Comparison of ENCODE assay signal across 8 mouse cellular contexts in genomic region chr6:52795029-52795841, GRCm38 (mm10).
A peak's percentile ranks its signal among the peaks of the same experiment; 100 is the strongest.
DNase-seq lines count a peak whose midpoint lies in the region; ATAC-seq and TF ChIP-seq lines count a peak whose summit lies in the region.
"Had no signal": no experiment of that assay in that cellular context is flagged by ENCODE, and none has a peak within 500 bp of the region (broad histone marks: within the 10 kb centered on the region; RNA-seq: fewer than 3 reads in every experiment).

No protein-coding gene starts in this region.

- peaks cover 31% of the 10 kb centered on the region for H3K4me1 ChIP-seq in hindbrain, embryonic 15.5 days (replicated peaks)
- H3K4me1 ChIP-seq in hindbrain, embryonic 11.5 days (replicated peaks; ENCODE audit: control insufficient read depth, insufficient read depth, low read length), result no peaks in the 10 kb centered on the region; the same call in 1 of the 2 replicates
- no peaks in the 10 kb centered on the region for H3K4me1 ChIP-seq in midbrain, embryonic 14.5 days (ENCODE audit: control insufficient read depth, insufficient read depth, low read length)
- no peaks in the 10 kb centered on the region for H3K4me1 ChIP-seq in midbrain, embryonic 11.5 days (ENCODE audit: control insufficient read depth, insufficient read depth, low read length)
- H3K4me1 ChIP-seq in hindbrain, embryonic 16.5 days (ENCODE audit: control insufficient read depth, insufficient read depth, low read depth, low read length), result peaks cover 17% of the 10 kb centered on the region
- H3K4me1 ChIP-seq in stomach, postnatal 0 days (replicated peaks; ENCODE audit: control insufficient read depth, insufficient read depth), result peaks cover 3% of the 10 kb centered on the region; the same call in 1 of the 2 replicates

- no peak for DNase-seq in hindbrain, embryonic 11.5 days (ENCODE audit: low spot score)
- peak; percentile 15 for DNase-seq in midbrain, embryonic 14.5 days
- no peak for DNase-seq in midbrain, embryonic 11.5 days (ENCODE audit: low spot score, missing footprints)
- DNase-seq in stomach, postnatal 0 days (ENCODE audit: low spot score), result no peak
- no peak for DNase-seq in MN1 (ENCODE audit: low spot score)

- 58% methylated on average over 16 of the region's 16 CpGs for WGBS in hindbrain, embryonic 15.5 days
- WGBS in hindbrain, embryonic 11.5 days, result 76% methylated on average over 16 of the region's 16 CpGs
- WGBS in midbrain, embryonic 14.5 days, result 82% methylated on average over 16 of the region's 16 CpGs
- 78% methylated on average over 16 of the region's 16 CpGs for WGBS in midbrain, embryonic 11.5 days
- WGBS in hindbrain, embryonic 16.5 days, result 53% methylated on average over 16 of the region's 16 CpGs
- WGBS in stomach, postnatal 0 days, result 40% methylated on average over 16 of the region's 16 CpGs

- H3K36me3 ChIP-seq in hindbrain, embryonic 15.5 days, result no peaks in the 10 kb centered on the region
- no peaks in the 10 kb centered on the region for H3K36me3 ChIP-seq in hindbrain, embryonic 11.5 days (ENCODE audit: control insufficient read depth, insufficient read depth, low read length)
- no peaks in the 10 kb centered on the region for H3K36me3 ChIP-seq in midbrain, embryonic 14.5 days (ENCODE audit: control insufficient read depth, insufficient read depth, low read length)
- no peaks in the 10 kb centered on the region for H3K36me3 ChIP-seq in midbrain, embryonic 11.5 days (ENCODE audit: control insufficient read depth, insufficient read depth, low read length)
- no peaks in the 10 kb centered on the region for H3K36me3 ChIP-seq in hindbrain, embryonic 16.5 days (ENCODE audit: control insufficient read depth, insufficient read depth, low read length)
- H3K36me3 ChIP-seq in stomach, postnatal 0 days (ENCODE audit: control insufficient read depth, insufficient read depth, low read length), result no peaks in the 10 kb centered on the region
- H3K36me3 ChIP-seq: midbrain, embryonic 12.5 days had no signal

- no peak for TF ChIP-seq CTCF in stomach, postnatal 0 days (IDR thresholded peaks at IDR 0.05; ENCODE audit: low read depth)

- no peak overlapping the region for H3K4me3 ChIP-seq in hindbrain, embryonic 15.5 days
- no peak overlapping the region for H3K4me3 ChIP-seq in hindbrain, embryonic 11.5 days (ENCODE audit: low read depth, low read length)
- H3K4me3 ChIP-seq in midbrain, embryonic 14.5 days (replicated peaks; ENCODE audit: low read depth, low read length), result no peak overlapping the region
- H3K4me3 ChIP-seq in midbrain, embryonic 11.5 days (ENCODE audit: low read depth, low read length), result no peak overlapping the region
- no peak overlapping the region for H3K4me3 ChIP-seq in hindbrain, embryonic 16.5 days (ENCODE audit: low read length)
- H3K4me3 ChIP-seq in stomach, postnatal 0 days (ENCODE audit: low read depth, low read length), result no peak overlapping the region
- H3K4me3 ChIP-seq: midbrain, embryonic 12.5 days had no signal

- H3K27ac ChIP-seq in hindbrain, embryonic 15.5 days (replicated peaks), result peak overlapping the region; percentile 18; the same call in 1 of the 2 replicates
- H3K27ac ChIP-seq in hindbrain, embryonic 11.5 days (ENCODE audit: low read depth, low read length), result no peak overlapping the region
- no peak overlapping the region for H3K27ac ChIP-seq in midbrain, embryonic 14.5 days (replicated peaks; ENCODE audit: low read depth, low read length)
- no peak overlapping the region for H3K27ac ChIP-seq in midbrain, embryonic 11.5 days (ENCODE audit: low read depth, low read length)
- peak overlapping the region; percentile 62 for H3K27ac ChIP-seq in hindbrain, embryonic 16.5 days (ENCODE audit: low read depth, low read length)
- peak overlapping the region; percentile 79 for H3K27ac ChIP-seq in stomach, postnatal 0 days (replicated peaks)
- H3K27ac ChIP-seq: midbrain, embryonic 12.5 days had no signal

- no peaks in the 10 kb centered on the region for H3K9me3 ChIP-seq in hindbrain, embryonic 15.5 days
- H3K9me3 ChIP-seq in hindbrain, embryonic 11.5 days (ENCODE audit: control insufficient read depth, low read length), result no peaks in the 10 kb centered on the region
- no peaks in the 10 kb centered on the region for H3K9me3 ChIP-seq in midbrain, embryonic 14.5 days (ENCODE audit: control insufficient read depth, low read length)
- no peaks in the 10 kb centered on the region for H3K9me3 ChIP-seq in midbrain, embryonic 11.5 days (ENCODE audit: control insufficient read depth, low read length)
- no peaks in the 10 kb centered on the region for H3K9me3 ChIP-seq in hindbrain, embryonic 16.5 days (ENCODE audit: control insufficient read depth, low read length)
- no peaks in the 10 kb centered on the region for H3K9me3 ChIP-seq in stomach, postnatal 0 days (ENCODE audit: control insufficient read depth, low read length)
- H3K9me3 ChIP-seq: midbrain, embryonic 12.5 days had no signal

- no peak overlapping the region for H3K9ac ChIP-seq in hindbrain, embryonic 15.5 days
- no peak overlapping the region for H3K9ac ChIP-seq in hindbrain, embryonic 11.5 days (ENCODE audit: low read depth, low read length)
- no peak overlapping the region for H3K9ac ChIP-seq in midbrain, embryonic 14.5 days (replicated peaks; ENCODE audit: low read length)
- no peak overlapping the region for H3K9ac ChIP-seq in midbrain, embryonic 11.5 days (ENCODE audit: low read length)
- no peak overlapping the region for H3K9ac ChIP-seq in hindbrain, embryonic 16.5 days (ENCODE audit: low read depth, low read length)
- no peak overlapping the region for H3K9ac ChIP-seq in stomach, postnatal 0 days (ENCODE audit: low read length)
- H3K9ac ChIP-seq: midbrain, embryonic 12.5 days had no signal

- no peaks in the 10 kb centered on the region for H3K27me3 ChIP-seq in hindbrain, embryonic 15.5 days
- H3K27me3 ChIP-seq in hindbrain, embryonic 11.5 days (ENCODE audit: control insufficient read depth, insufficient read depth, low read length), result no peaks in the 10 kb centered on the region
- H3K27me3 ChIP-seq in midbrain, embryonic 14.5 days (ENCODE audit: control insufficient read depth, insufficient read depth, low read length), result no peaks in the 10 kb centered on the region
- H3K27me3 ChIP-seq in midbrain, embryonic 11.5 days (ENCODE audit: control insufficient read depth, insufficient read depth, low read length), result no peaks in the 10 kb centered on the region
- no peaks in the 10 kb centered on the region for H3K27me3 ChIP-seq in hindbrain, embryonic 16.5 days (replicated peaks; ENCODE audit: control insufficient read depth, insufficient read depth, low read length)
- H3K27me3 ChIP-seq in stomach, postnatal 0 days (ENCODE audit: control insufficient read depth, insufficient read depth, low read length), result no peaks in the 10 kb centered on the region
- H3K27me3 ChIP-seq: midbrain, embryonic 12.5 days had no signal

- TF ChIP-seq EP300 in stomach, postnatal 0 days (optimal IDR thresholded peaks at IDR 0.05), result no peak

- ATAC-seq in hindbrain, embryonic 15.5 days (ENCODE audit: low FRiP score, low read depth), result no peak
- no peak for ATAC-seq in hindbrain, embryonic 11.5 days (ENCODE audit: low FRiP score)
- no peak for ATAC-seq in midbrain, embryonic 14.5 days (ENCODE audit: low FRiP score, low TSS enrichment)
- no peak for ATAC-seq in midbrain, embryonic 11.5 days (ENCODE audit: low FRiP score)
- ATAC-seq in hindbrain, embryonic 16.5 days, result no peak
- no peak; the same call in 1 of the 2 replicates for ATAC-seq in stomach, postnatal 0 days (ENCODE audit: low FRiP score, low TSS enrichment)

- no peak overlapping the region for H3K4me2 ChIP-seq in hindbrain, embryonic 15.5 days
- no peak overlapping the region for H3K4me2 ChIP-seq in hindbrain, embryonic 11.5 days (replicated peaks; ENCODE audit: low read depth, low read length)
- H3K4me2 ChIP-seq in midbrain, embryonic 14.5 days (ENCODE audit: low read length), result no peak overlapping the region
- no peak overlapping the region for H3K4me2 ChIP-seq in midbrain, embryonic 11.5 days
- H3K4me2 ChIP-seq in hindbrain, embryonic 16.5 days (ENCODE audit: low read length), result no peak overlapping the region
- H3K4me2 ChIP-seq in stomach, postnatal 0 days (replicated peaks; ENCODE audit: low read depth), result peak overlapping the region; percentile 20
- H3K4me2 ChIP-seq: midbrain, embryonic 12.5 days had no signal

Comparison
In these comparisons a context has a peak if more than half of its experiments do, and no peak if none do; other contexts are left out.
1. H3K27ac ChIP-seq: peak in hindbrain, embryonic 15.5 days (single experiment), hindbrain, embryonic 16.5 days (single experiment) and stomach, postnatal 0 days (single experiment); none in hindbrain, embryonic 11.5 days (single experiment), midbrain, embryonic 14.5 days (single experiment) and midbrain, embryonic 11.5 days (single experiment).